In the genomic region with DNA sequence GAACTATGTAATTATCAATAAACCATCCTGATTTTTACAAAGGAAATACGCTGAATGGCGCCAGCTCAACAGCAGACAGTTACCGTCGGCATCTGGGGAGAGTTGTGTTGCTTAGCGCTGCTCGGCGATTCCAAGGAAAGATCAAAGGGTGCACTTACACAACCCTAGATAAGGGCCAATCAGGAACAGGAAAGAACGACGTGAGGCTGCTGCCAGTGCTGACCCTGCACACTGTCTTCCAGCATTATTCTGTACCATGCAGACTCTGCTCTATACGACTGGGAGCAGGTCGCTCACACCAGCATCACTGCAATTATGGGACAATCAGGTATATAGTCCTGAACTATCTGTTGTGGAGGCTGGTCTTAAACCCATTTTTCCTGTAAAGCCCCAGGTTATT, we compare ENCODE assay signal across 16 mouse cellular contexts.
"Had no signal": no experiment of that assay in that cellular context is flagged by ENCODE, and none has a peak within 500 bp of the region (broad histone marks: within the 10 kb centered on the region; RNA-seq: fewer than 3 reads in every experiment).

No protein-coding gene starts in this region.

- H3K9ac ChIP-seq: limb, embryonic 13.5 days; liver, embryonic 14.5 days; lung, embryonic 14.5 days; neural tube, embryonic 12.5 days had no signal

- H3K4me1 ChIP-seq: limb, embryonic 13.5 days; midbrain, embryonic 10.5 days; neural tube, embryonic 12.5 days had no signal

- H3K27ac ChIP-seq: left cerebral cortex, adult 2 months; limb, embryonic 13.5 days; liver, embryonic 14.5 days; midbrain, embryonic 10.5 days; neural tube, embryonic 12.5 days had no signal

- H3K9me3 ChIP-seq: limb, embryonic 13.5 days; midbrain, embryonic 10.5 days; neural tube, embryonic 12.5 days had no signal

- H3K4me3 ChIP-seq: left cerebral cortex, adult 2 months; limb, embryonic 13.5 days; midbrain, embryonic 10.5 days; neural tube, embryonic 12.5 days had no signal

- ATAC-seq: inflammation-experienced regulatory T-cells, adult 6 months had no signal

- DNase-seq: kidney, adult 8-10 months; kidney, postnatal 25 days; lung, embryonic 14.5 days; lung, postnatal 10 days; lung, postnatal 4 days; midbrain, embryonic 14.5 days; retina, postnatal 1 day; right cerebral cortex, postnatal 14 days; thymus, adult 2 months; thymus, postnatal 25 days had no signal

- H3K27me3 ChIP-seq: limb, embryonic 13.5 days; neural tube, embryonic 12.5 days had no signal

- H3K4me2 ChIP-seq: limb, embryonic 13.5 days; lung, embryonic 14.5 days; neural tube, embryonic 12.5 days had no signal
